Mouse (Mus musculus): ENCODE measurements around the gene Krtap5-3.
"Not testable (repeated sequence)": the region's sequence is repeated elsewhere in the genome, so short reads cannot be mapped to it uniquely, and the experiment has no call there.

DNA sequence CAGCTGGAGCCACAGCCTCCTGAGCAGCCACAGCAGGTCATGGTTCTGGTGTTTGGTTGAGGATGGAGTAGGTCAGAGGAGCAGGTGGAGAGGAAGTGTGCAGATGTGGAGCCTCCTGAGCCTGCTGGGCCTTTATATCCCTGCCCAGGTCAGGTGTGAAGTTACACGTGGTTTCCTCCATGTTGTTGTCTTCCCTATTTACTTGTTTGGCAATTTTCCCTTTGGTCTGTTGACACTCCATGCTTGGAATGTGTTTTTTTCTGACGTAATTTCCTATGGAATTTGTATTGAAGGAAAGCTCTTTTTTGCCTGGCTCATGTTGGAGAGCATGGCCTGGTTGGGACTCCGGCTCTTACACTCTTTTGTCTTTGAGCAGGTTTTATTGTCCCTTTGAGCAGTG is 28.7 kb downstream of the Krtap5-3 start, which contains the start of gene Krtap5-5:
- not testable (repeated sequence) for TF ChIP-seq CTCF (IDR thresholded peaks at IDR 0.05; ENCODE audit: control insufficient read depth, insufficient read depth, insufficient read length); USF1 (IDR thresholded peaks at IDR 0.05; ENCODE audit: low read depth)
